In genomic region chr4:118336658-118337057, GRCm38 (mm10) we compare ENCODE assay signal across 8 mouse cellular contexts. TPM values are rescaled to one million over a fixed set of nuclear protein-coding genes. Genes with fewer than 3 reads are reported as not detected.
DNase-seq lines count a peak whose midpoint lies in the region; ATAC-seq and TF ChIP-seq lines count a peak whose summit lies in the region.

No protein-coding gene starts in this region.

- H3K4me2 ChIP-seq in midbrain, embryonic 14.5 days (ENCODE audit: low read length), result no peak overlapping the region
- H3K4me2 ChIP-seq in midbrain, embryonic 16.5 days (ENCODE audit: low read length), result no peak overlapping the region

- H3K9ac ChIP-seq in midbrain, embryonic 14.5 days (replicated peaks; ENCODE audit: low read length), result no peak overlapping the region
- no peak overlapping the region for H3K9ac ChIP-seq in midbrain, embryonic 16.5 days (ENCODE audit: low read depth, low read length)

- no peak for ATAC-seq in cerebellum, adult (ENCODE audit: insufficient number of reproducible peaks, low FRiP score, low TSS enrichment)
- no peak for ATAC-seq in midbrain, embryonic 14.5 days (ENCODE audit: low FRiP score, low TSS enrichment)
- no peak for ATAC-seq in midbrain, embryonic 16.5 days

- H3K36me3 ChIP-seq in midbrain, embryonic 14.5 days (ENCODE audit: control insufficient read depth, insufficient read depth, low read length), result no peaks in the 10 kb centered on the region
- H3K36me3 ChIP-seq in midbrain, embryonic 16.5 days (ENCODE audit: control insufficient read depth, insufficient read depth, low read length), result no peaks in the 10 kb centered on the region
- no peaks in the 10 kb centered on the region for H3K36me3 ChIP-seq in splenic B cell, adult 2 months (ENCODE audit: control insufficient read depth, insufficient read depth, low read length, poor library complexity, severe bottlenecking)

- H3K27ac ChIP-seq in midbrain, embryonic 14.5 days (replicated peaks; ENCODE audit: low read depth, low read length), result no peak overlapping the region
- no peak overlapping the region for H3K27ac ChIP-seq in midbrain, embryonic 16.5 days (ENCODE audit: low read length)

- WGBS in midbrain, embryonic 14.5 days, result 15% methylated on average over 7 of the region's 7 CpGs
- WGBS in midbrain, embryonic 16.5 days, result 16% methylated on average over 7 of the region's 7 CpGs
- WGBS in lung, adult 2 months, result 22% methylated on average over 7 of the region's 7 CpGs

- no peak overlapping the region for H3K4me3 ChIP-seq in midbrain, embryonic 14.5 days (replicated peaks; ENCODE audit: low read depth, low read length)
- H3K4me3 ChIP-seq in midbrain, embryonic 16.5 days (ENCODE audit: low read depth, low read length), result no peak overlapping the region
- H3K4me3 ChIP-seq in lung, adult 2 months (replicated peaks; ENCODE audit: extremely low read depth, low read depth, low read length), result no peak overlapping the region

- no peak for TF ChIP-seq POLR2A in lung, adult 2 months (IDR thresholded peaks at IDR 0.05; ENCODE audit: borderline replicate concordance, extremely low read depth, low read depth, low read length)

- peak; percentile 41 for TF ChIP-seq CTCF in lung, adult 2 months (IDR thresholded peaks at IDR 0.05; ENCODE audit: insufficient read depth, low read length)

- no peaks in the 10 kb centered on the region for H3K4me1 ChIP-seq in midbrain, embryonic 14.5 days (ENCODE audit: control insufficient read depth, insufficient read depth, low read length)
- no peaks in the 10 kb centered on the region for H3K4me1 ChIP-seq in midbrain, embryonic 16.5 days (ENCODE audit: control insufficient read depth, insufficient read depth, low read length)
- peaks cover 2% of the 10 kb centered on the region; the same call in 1 of the 2 replicates for H3K4me1 ChIP-seq in lung, adult 2 months (ENCODE audit: control insufficient read depth, insufficient read depth, low read length)

- peak; percentile 7 for DNase-seq in cerebellum, adult 9-11 months
- DNase-seq in midbrain, embryonic 14.5 days, result peak; percentile 82
- DNase-seq in c-Kit-positive CD71-negative TER-119-negative erythroid progenitor cells, embryonic 14.5 days (ENCODE audit: low read depth), result peak; percentile 44
- DNase-seq in hindlimb bud, embryonic 11.5 days (ENCODE audit: extremely low spot score, low read depth, low spot score), result peak; percentile 10
- peak; percentile 39 for DNase-seq in lung, adult 2 months
- peak; percentile 53 for DNase-seq in splenic B cell, adult 2 months (ENCODE audit: low read depth, low spot score)

- H3K27me3 ChIP-seq in midbrain, embryonic 14.5 days (ENCODE audit: control insufficient read depth, insufficient read depth, low read length), result no peaks in the 10 kb centered on the region
- H3K27me3 ChIP-seq in midbrain, embryonic 16.5 days (ENCODE audit: control insufficient read depth, insufficient read depth, low read depth, low read length), result no peaks in the 10 kb centered on the region
- H3K27me3 ChIP-seq in splenic B cell, adult 2 months (ENCODE audit: control insufficient read depth, insufficient read depth, low read length, poor library complexity, severe bottlenecking), result no peaks in the 10 kb centered on the region

- no peaks in the 10 kb centered on the region for H3K9me3 ChIP-seq in midbrain, embryonic 14.5 days (ENCODE audit: control insufficient read depth, low read length)
- H3K9me3 ChIP-seq in midbrain, embryonic 16.5 days (replicated peaks; ENCODE audit: control insufficient read depth, low read length, poor library complexity, severe bottlenecking), result no peaks in the 10 kb centered on the region

RNA-seq across cellular contexts. Expression of gene Ptprf, which starts 45.5 kb away (rescaled TPM):
- 69.5 and 73.4 TPM in 2 replicates for polyA plus RNA-seq in midbrain, embryonic 14.5 days (2014; fragmentation: Nextera tagmentation; extraction: Ambion mirVana)
- polyA plus RNA-seq in midbrain, embryonic 16.5 days (2015; fragmentation: Nextera tagmentation; extraction: Ambion mirVana), result 78.9 and 85.5 TPM in 2 replicates
- polyA plus RNA-seq in lung, adult 2 months (2012; rRNA removed), result 245 and 250 TPM in 2 replicates

Comparison
In these comparisons a context has a peak if more than half of its experiments do, and no peak if none do; other contexts are left out.
1. DNase-seq: peak in every context shown above with its lines; median percentile 82 in midbrain, embryonic 14.5 days; 53 in splenic B cell, adult 2 months; 44 in c-Kit-positive CD71-negative TER-119-negative erythroid progenitor cells, embryonic 14.5 days; 39 in lung, adult 2 months; 10 in hindlimb bud, embryonic 11.5 days; 7 in cerebellum, adult 9-11 months.